Mouse (Mus musculus) stomach, embryonic 15.5 days (tissue): ENCODE results near the gene Stfa1. TPM values are rescaled to one million over a fixed set of nuclear protein-coding genes. Genes with fewer than 3 reads are reported as not detected.
"Not testable (repeated sequence)": the region's sequence is repeated elsewhere in the genome, so short reads cannot be mapped to it uniquely, and the experiment has no call there.

Source experiments
- ATAC-seq: fragments of 200-750 bp; cut with Nextera tagmentation; 2 replicates; pipeline ENCODE4 v1.8.0; 2017; ENCODE audit warnings: low read depth, moderate number of reproducible peaks, moderate TSS enrichment; ENCODE audit not compliant: insufficient read depth, low FRiP score
- H3K27ac ChIP-seq: fragments of 300-500 bp; sonication (generic); 2 replicates; pipeline ENCODE4 v1.5.1; 2015; ENCODE audit warnings: mild to moderate bottlenecking, inconsistent platforms
- H3K27me3 ChIP-seq: fragments of 300-500 bp; sonication (generic); replicated peaks from 2 replicates; pipeline ENCODE4 v1.6.1; 2015; ENCODE audit warnings: inconsistent platforms
- H3K36me3 ChIP-seq: fragments of 300-500 bp; sonication (generic); 2 replicates; pipeline ENCODE4 v1.6.1; 2015; ENCODE audit warnings: inconsistent platforms
- H3K4me1 ChIP-seq: fragments of 300-500 bp; sonication (generic); 2 replicates; pipeline ENCODE4 v1.6.1; 2015; ENCODE audit warnings: inconsistent platforms
- H3K4me2 ChIP-seq: fragments of 300-500 bp; sonication (generic); 2 replicates; pipeline ENCODE4 v1.6.1; 2015; ENCODE audit warnings: mild to moderate bottlenecking, inconsistent platforms
- H3K4me3 ChIP-seq: fragments of 300-500 bp; sonication (generic); replicated peaks from 2 replicates; pipeline ENCODE4 v1.5.1; 2015; ENCODE audit warnings: inconsistent platforms
- H3K9ac ChIP-seq: fragments of 300-500 bp; sonication (generic); 2 replicates; pipeline ENCODE4 v1.6.1; 2015; ENCODE audit warnings: inconsistent platforms
- H3K9me3 ChIP-seq: fragments of 300-500 bp; sonication (generic); 2 replicates; pipeline ENCODE4 v1.6.1; 2016; ENCODE audit warnings: inconsistent platforms
- WGBS: fragments of 180-500 bp; shearing (Covaris S2); methylation state at CpG from one replicate; pipeline ENCODE4 v1.1.7; 2015; 5-methylcytosine and 5-hydroxymethylcytosine counted together
- polyA plus RNA-seq: library from polyadenylated mRNA; unstranded; fragments of >200 nt; fragmentation: Nextera tagmentation; extraction: Ambion mirVana; gene quantifications from 2 replicates; pipeline ENCODE4 v1.2.1, GENCODE M21; 2015

Gene Stfa1
- polyA plus RNA-seq = 65.4 and 81.5 TPM in 2 replicates

DNA sequence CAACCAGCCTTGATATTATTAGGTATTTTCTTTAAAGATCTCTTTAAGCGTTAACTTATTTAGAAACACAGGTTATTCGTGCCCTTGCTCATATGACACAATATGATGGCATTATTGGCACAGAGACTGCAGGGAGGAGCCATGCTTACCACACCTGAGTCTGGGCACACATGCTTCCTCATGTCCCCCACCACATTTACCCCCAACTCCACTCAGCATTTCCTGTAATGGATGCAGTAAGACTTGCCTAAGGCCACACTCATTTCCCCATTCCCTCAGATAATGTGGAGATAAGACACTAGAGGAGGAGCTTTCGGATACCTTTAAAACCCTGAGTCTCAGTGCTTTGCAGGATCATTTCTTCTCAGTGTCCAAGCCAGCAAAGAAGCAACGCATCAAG lies at the start of gene Stfa1:
TSS of gene Stfa1 (plus strand) at position 156 of the 400 bp plus-strand sequence.
- H3K36me3 ChIP-seq, H3K4me1 ChIP-seq, ATAC-seq, H3K9me3 ChIP-seq, H3K9ac ChIP-seq, H3K27me3 ChIP-seq, H3K27ac ChIP-seq, H3K4me2 ChIP-seq, H3K4me3 ChIP-seq: not testable (repeated sequence)
- 83% methylated on average over 4 of the region's 4 CpGs for WGBS

GRCm38 (mm10) chr16:36260585-36260984 lies 16.2 kb upstream of the Stfa1 start:
- not testable (repeated sequence) for ATAC-seq, H3K27ac ChIP-seq, H3K4me1 ChIP-seq

DNA sequence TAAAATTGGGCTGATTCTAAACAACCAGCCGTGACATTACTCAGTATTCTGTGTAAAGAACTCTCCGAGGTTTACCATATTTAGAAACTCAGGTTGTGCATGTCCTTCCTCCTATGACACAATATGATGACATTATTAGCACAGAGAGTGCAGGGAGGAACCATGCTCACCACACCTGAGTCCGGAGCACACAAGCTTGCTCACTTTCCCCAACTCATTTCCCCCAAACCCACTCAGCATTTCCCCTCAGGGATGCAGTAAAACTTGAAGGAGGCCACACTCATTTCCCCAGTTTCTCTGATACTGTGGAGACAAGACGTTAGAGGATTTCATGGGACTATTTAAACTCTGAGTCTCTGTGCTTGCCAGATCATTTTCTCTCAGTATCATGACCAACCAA lies 12.4 kb downstream of the Stfa1 start:
- H3K4me1 ChIP-seq = no peaks in the 10 kb centered on the region
- no peak overlapping the region for H3K9ac ChIP-seq
- no peak overlapping the region for H3K27ac ChIP-seq
- no peak overlapping the region for H3K4me2 ChIP-seq
- H3K4me3 ChIP-seq = no peak overlapping the region
- WGBS = 71% methylated on average over 4 of the region's 4 CpGs
- ATAC-seq = no peak
- H3K36me3 ChIP-seq = no peaks in the 10 kb centered on the region
- no peaks in the 10 kb centered on the region for H3K9me3 ChIP-seq
- no peaks in the 10 kb centered on the region for H3K27me3 ChIP-seq

More at GRCm38 (mm10) chr16:36260585-36260984, 16.2 kb upstream of the Stfa1 start:
- not testable (repeated sequence) for H3K4me2 ChIP-seq, H3K9me3 ChIP-seq, H3K36me3 ChIP-seq, H3K27me3 ChIP-seq, H3K4me3 ChIP-seq, H3K9ac ChIP-seq

DNA sequence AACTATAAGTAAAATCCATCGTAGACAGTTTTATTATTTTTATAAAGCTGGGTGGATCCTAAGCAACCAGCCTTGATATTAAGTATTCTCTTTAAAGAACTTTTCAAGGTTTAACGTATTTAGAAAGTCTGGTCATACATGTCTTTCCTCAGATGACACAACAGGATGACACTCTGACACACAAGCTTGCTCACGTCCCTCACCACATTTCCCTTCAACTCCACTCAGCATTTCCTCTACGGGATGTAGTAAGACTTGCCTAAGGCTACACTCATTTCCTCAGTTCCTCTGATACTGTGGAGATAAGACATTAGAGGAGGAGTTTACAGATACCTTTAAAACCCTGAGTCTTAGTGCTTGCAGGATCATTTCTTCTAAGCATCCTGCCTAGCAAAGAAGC lies 30.9 kb downstream of the Stfa1 start:
- 68% methylated on average over 4 of the region's 4 CpGs for WGBS
- Histone ChIP-seq H3K4me1 (no peaks in the 10 kb centered on the region), H3K4me3 (no peak overlapping the region), H3K36me3 (no peaks in the 10 kb centered on the region), H3K4me2 (no peak overlapping the region), H3K27ac (no peak overlapping the region), H3K9me3 (no peaks in the 10 kb centered on the region), H3K27me3 (no peaks in the 10 kb centered on the region), H3K9ac (no peak overlapping the region)
- no peak for ATAC-seq

DNA sequence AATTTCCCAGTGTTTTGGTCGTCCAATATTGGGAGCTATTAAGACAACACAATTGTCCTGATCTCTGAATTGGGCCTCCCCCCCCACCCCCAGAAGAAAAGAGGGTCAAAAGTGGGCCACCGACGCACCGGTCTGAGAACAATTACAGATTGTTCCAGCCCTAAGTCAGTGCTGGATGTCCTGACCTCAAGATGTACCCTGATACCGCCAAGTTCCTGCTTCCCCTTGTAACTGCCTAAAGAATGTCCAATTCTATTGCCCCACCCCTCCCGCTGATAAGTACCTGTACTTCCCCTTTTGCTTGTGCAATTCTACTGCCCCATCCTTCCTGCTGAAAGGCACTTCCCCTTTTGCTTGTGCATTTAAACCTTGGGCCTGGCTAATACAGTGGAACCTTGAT lies 39.4 kb downstream of the Stfa1 start:
- WGBS = 84% methylated on average over 6 of the region's 6 CpGs
- ATAC-seq, H3K27me3 ChIP-seq, H3K4me3 ChIP-seq, H3K27ac ChIP-seq, H3K4me2 ChIP-seq, H3K9me3 ChIP-seq, H3K4me1 ChIP-seq, H3K36me3 ChIP-seq, H3K9ac ChIP-seq: not testable (repeated sequence)

- Histone ChIP-seq H3K4me2 (no peak overlapping the region), H3K9ac (no peak overlapping the region), H3K27me3 (no peaks in the 10 kb centered on the region), H3K36me3 (no peaks in the 10 kb centered on the region), H3K4me3 (no peak overlapping the region), H3K27ac (no peak overlapping the region), H3K9me3 (no peaks in the 10 kb centered on the region), H3K4me1 (no peaks in the 10 kb centered on the region)
- no peak for ATAC-seq
Measured at GRCm38 (mm10) chr16:36319286-36319685, 42.5 kb downstream of the Stfa1 start.

GRCm38 (mm10) chr16:36334232-36334631 lies 57.5 kb downstream of the Stfa1 start, which contains the start of gene BC117090:
Gene BC117090, minus strand, starts transcription at chr16:36334332.
- ATAC-seq = no peak
- Histone ChIP-seq H3K27ac (no peak within 1 kb of the TSS), H3K27me3 (no peaks in the 10 kb centered on the region), H3K4me2 (no peak within 1 kb of the TSS), H3K4me3 (no peak within 1 kb of the TSS), H3K36me3 (no peaks in the 10 kb centered on the region), H3K4me1 (no peaks in the 10 kb centered on the region), H3K9ac (no peak within 1 kb of the TSS), H3K9me3 (no peaks in the 10 kb centered on the region)
- WGBS = 72% methylated on average over 3 of the region's 3 CpGs

Other genes with a start within 250 kb of the Stfa1 start
- 8.5 and 9.1 TPM in 2 replicates for gene Wdr5b, start 235.8 kb upstream of the Stfa1 start, polyA plus RNA-seq
- 415 and 423 TPM in 2 replicates for gene Fam162a, start 205.4 kb upstream of the Stfa1 start, polyA plus RNA-seq
- 99.7 and 101 TPM in 2 replicates for gene Ccdc58, start 205.3 kb upstream of the Stfa1 start, polyA plus RNA-seq
- gene Csta1, start 145.7 kb upstream of the Stfa1 start, polyA plus RNA-seq = 4.0 and 11.8 TPM in 2 replicates
- gene Stfa2l1, start 120.1 kb upstream of the Stfa1 start, polyA plus RNA-seq = 13.8 and 17.6 TPM in 2 replicates
- 38.5 and 45.8 TPM in 2 replicates for gene Gm5483, start 92.7 kb upstream of the Stfa1 start, polyA plus RNA-seq
- gene Gm5416, start 66.5 kb upstream of the Stfa1 start, polyA plus RNA-seq = 2.4 and 2.6 TPM in 2 replicates
- 4.8 and 11.6 TPM in 2 replicates for gene 2010005H15Rik, start 55.5 kb upstream of the Stfa1 start, polyA plus RNA-seq
- gene BC117090, start 57.4 kb downstream of the Stfa1 start, polyA plus RNA-seq = 0.78 and 0.81 TPM in 2 replicates
- gene BC100530, start 90.8 kb downstream of the Stfa1 start, polyA plus RNA-seq = 56.2 and 74.4 TPM in 2 replicates
- 9.3 and 13.6 TPM in 2 replicates for gene Stfa2, start 131.5 kb downstream of the Stfa1 start, polyA plus RNA-seq
- 17.2 and 23.5 TPM in 2 replicates for gene Stfa3, start 178.4 kb downstream of the Stfa1 start, polyA plus RNA-seq